Mouse (Mus musculus): Measurements from ENCODE around the gene Kcnk5.

Kcnk5 gene

GRCm38 (mm10) chr14:20201066-20201683 is 19.6 kb upstream of the Kcnk5 start:
- in situ Hi-C loops (cut with MboI, MseI) = no loop called here

- in situ Hi-C loops (cut with MboI, MseI) = no loop called here
Measured at GRCm38 (mm10) chr14:20193103-20193715, 11.6 kb upstream of the Kcnk5 start.

- in situ Hi-C loops (cut with MboI, MseI) = no loop called here
Measured at GRCm38 (mm10) chr14:20191136-20191735, 9.6 kb upstream of the Kcnk5 start.

GRCm38 (mm10) chr14:20189751-20190150 is 8.1 kb upstream of the Kcnk5 start:
- in situ Hi-C loops (cut with MboI, MseI) = no loop called here

- in situ Hi-C loops (cut with MboI, MseI) = no loop called here
Measured at GRCm38 (mm10) chr14:20185426-20185825, 3.8 kb upstream of the Kcnk5 start.

GRCm38 (mm10) chr14:20183701-20184100 is 2.1 kb upstream of the Kcnk5 start:
- in situ Hi-C loops (cut with MboI, MseI) = no loop called here

- in situ Hi-C loops (cut with MboI, MseI) = no loop called here
Measured at GRCm38 (mm10) chr14:20182596-20182995, 987 bp upstream of the Kcnk5 start.

GRCm38 (mm10) chr14:20180751-20181162 is 852 bp downstream of the Kcnk5 start:
- in situ Hi-C loops (cut with MboI, MseI) = no loop called here

GRCm38 (mm10) chr14:20180304-20180703 is 1.3 kb downstream of the Kcnk5 start:
- in situ Hi-C loops (cut with MboI, MseI) = no loop called here

- in situ Hi-C loops (cut with MboI, MseI) = no loop called here
Measured at GRCm38 (mm10) chr14:20179731-20180280, 1.8 kb downstream of the Kcnk5 start.

- in situ Hi-C loops (cut with MboI, MseI) = no loop called here
Measured at GRCm38 (mm10) chr14:20179080-20179479, 2.5 kb downstream of the Kcnk5 start.

- in situ Hi-C loops (cut with MboI, MseI) = no loop called here
Measured at GRCm38 (mm10) chr14:20178593-20178992, 3.0 kb downstream of the Kcnk5 start.

GRCm38 (mm10) chr14:20177494-20178123 is 4.0 kb downstream of the Kcnk5 start:
- in situ Hi-C loops (cut with MboI, MseI) = no loop called here

- in situ Hi-C loops (cut with MboI, MseI) = no loop called here
Measured at GRCm38 (mm10) chr14:20175705-20176104, 5.9 kb downstream of the Kcnk5 start.

- in situ Hi-C loops (cut with MboI, MseI) = no loop called here
Measured at GRCm38 (mm10) chr14:20175114-20175513, 6.5 kb downstream of the Kcnk5 start.

GRCm38 (mm10) chr14:20174696-20175095 is 6.9 kb downstream of the Kcnk5 start:
- in situ Hi-C loops (cut with MboI, MseI) = no loop called here

- in situ Hi-C loops (cut with MboI, MseI) = no loop called here
Measured at GRCm38 (mm10) chr14:20173873-20174490, 7.6 kb downstream of the Kcnk5 start.

- in situ Hi-C loops (cut with MboI, MseI) = no loop called here
Measured at GRCm38 (mm10) chr14:20172924-20173323, 8.7 kb downstream of the Kcnk5 start.

- in situ Hi-C loops (cut with MboI, MseI) = no loop called here
Measured at GRCm38 (mm10) chr14:20172509-20172908, 9.1 kb downstream of the Kcnk5 start.

GRCm38 (mm10) chr14:20171840-20172239 is 9.8 kb downstream of the Kcnk5 start:
- in situ Hi-C loops (cut with MboI, MseI) = no loop called here

- in situ Hi-C loops (cut with MboI, MseI) = no loop called here
Measured at GRCm38 (mm10) chr14:20169251-20169650, 12.4 kb downstream of the Kcnk5 start.

GRCm38 (mm10) chr14:20168478-20168877 is 13.1 kb downstream of the Kcnk5 start:
- in situ Hi-C loops (cut with MboI, MseI) = no loop called here
